Mouse (Mus musculus): Measurements from ENCODE around the gene Adgra1.

The Adgra1 gene

DNA sequence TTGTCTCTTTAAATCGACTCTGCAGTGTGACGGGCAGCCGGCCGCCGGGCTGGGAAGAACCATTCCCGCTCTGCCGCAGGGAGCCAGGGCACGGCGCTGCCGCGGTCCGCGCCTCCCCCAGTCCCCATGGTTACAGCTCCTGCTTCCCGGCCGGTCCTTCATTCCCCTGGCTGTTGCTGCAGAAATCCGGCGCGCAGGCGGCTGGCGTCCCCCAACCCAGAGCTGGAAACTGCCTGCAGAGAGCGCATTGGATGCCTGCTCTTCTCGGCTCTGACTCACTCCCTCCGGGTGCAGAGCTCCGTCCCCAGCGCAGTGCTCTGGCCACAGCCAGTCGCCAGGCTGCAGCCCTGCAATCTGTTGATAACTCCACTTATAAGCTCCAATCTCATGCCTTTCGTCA lies at the start of gene Adgra1:
TSS of gene Adgra1 (plus strand) at position 139 of the 400 bp plus-strand sequence.
- DNase-seq (ENCODE audit: low read depth, low spot score) = peak; percentile 74

DNA sequence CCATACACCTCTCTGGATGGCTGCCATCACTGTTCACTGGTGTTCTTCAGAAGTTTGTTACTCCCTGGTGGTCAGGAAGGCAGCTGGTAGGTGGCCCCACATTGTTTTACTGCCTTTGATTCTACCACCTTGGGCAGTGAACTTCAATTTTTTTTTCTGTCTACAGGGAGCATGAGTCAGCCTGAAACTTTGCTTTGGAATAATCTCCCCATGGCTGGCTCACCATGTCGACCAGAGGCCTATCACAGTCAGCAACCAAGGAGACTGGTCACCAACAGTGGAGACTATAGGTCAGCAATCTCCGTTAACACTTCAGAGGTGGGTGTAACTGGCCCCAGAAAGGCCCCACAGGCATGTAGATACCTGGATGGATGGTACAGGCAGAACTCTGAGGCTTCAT lies 46.6 kb upstream of the Adgra1 start:
- DNase-seq (ENCODE audit: low read depth, low spot score) = no peak

DNA sequence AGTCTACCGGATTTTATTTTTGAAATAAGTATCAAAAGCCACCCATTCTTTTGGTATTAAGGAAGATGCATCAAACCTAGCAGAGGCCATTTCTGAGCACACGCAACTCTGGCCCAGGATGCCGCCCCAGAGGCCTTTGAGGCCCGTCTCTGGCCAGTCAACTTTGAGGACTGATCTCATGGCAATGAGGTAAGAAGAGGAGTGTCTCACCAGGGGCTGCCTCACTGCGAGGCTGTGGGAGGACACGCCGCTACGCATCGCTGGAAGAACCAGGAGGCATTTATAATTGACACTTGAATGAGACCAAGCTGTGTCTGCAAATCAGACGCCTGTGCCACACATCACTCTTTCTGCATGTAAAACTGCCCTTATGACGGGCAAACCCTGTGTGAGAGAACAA lies 45.0 kb upstream of the Adgra1 start:
- no peak for DNase-seq (ENCODE audit: low read depth, low spot score)

DNA sequence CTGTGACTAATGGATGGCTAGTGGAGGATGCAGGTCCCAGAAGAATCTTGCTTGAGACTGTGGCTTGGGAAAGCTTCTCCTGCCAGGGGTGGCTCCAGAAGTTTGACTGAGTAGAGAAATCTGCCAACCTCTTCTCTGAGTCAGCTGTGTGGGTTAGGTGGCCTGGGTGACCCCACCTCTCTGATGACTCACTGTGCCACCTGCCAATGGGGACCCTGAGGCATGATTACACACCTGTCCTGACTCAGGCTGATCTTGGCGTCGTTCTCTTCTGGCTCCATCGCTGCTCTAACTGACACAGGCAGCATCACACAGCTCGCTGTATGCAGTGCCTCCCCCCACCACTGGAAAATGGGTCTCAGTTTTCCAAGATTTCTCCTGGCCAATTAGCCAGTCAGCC lies 44.3 kb upstream of the Adgra1 start:
- DNase-seq (ENCODE audit: low read depth, low spot score) = no peak

DNA sequence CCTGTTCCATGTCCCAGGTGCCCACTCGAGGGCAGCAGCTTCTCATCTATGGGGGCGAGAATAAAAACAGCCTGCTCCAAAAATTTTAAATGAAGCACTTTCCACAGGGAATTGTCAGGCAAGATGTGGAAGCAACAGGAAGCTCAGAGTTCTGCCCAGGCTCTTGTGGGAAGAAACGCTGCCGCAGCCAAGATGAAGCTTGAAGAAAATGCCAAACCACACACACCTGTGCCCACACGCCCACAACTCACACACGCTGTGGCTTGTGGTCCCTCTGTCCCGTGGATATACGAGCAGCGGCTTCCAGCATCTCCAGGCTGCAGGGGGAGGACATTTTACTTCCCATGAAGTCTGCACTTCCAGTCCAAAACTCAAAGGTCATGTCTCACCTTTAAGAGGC lies 42.4 kb upstream of the Adgra1 start:
- no peak for DNase-seq (ENCODE audit: low read depth, low spot score)

DNA sequence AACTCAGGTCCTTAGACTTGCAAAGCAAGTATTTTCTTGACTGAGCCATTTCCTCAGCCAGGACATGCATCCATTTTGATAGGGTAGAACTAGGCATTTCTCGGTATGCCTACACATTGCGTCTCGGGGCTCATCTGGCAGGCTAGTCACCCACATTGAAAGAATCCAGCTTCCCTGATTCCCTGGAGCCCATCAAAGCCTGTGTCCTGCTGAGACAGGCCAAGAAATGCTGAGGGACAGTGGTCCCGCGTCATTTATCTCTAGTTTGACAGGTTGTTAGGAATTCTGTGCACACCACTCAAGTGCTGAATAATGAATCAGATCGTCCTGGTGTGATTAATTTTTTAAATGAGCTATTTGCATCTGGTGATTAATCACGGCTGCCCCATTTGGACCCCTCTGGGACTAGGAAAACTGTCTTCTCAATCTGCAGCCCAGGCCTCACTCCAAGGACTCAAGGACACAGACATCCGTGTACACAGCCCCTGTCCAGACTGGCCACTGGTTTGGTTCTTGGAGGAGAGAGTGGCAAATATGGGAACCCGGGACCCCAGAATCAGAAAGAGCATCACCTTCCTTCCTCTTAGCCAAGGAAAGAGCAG lies 38.9 kb upstream of the Adgra1 start:
- DNase-seq (ENCODE audit: low read depth, low spot score) = no peak

DNA sequence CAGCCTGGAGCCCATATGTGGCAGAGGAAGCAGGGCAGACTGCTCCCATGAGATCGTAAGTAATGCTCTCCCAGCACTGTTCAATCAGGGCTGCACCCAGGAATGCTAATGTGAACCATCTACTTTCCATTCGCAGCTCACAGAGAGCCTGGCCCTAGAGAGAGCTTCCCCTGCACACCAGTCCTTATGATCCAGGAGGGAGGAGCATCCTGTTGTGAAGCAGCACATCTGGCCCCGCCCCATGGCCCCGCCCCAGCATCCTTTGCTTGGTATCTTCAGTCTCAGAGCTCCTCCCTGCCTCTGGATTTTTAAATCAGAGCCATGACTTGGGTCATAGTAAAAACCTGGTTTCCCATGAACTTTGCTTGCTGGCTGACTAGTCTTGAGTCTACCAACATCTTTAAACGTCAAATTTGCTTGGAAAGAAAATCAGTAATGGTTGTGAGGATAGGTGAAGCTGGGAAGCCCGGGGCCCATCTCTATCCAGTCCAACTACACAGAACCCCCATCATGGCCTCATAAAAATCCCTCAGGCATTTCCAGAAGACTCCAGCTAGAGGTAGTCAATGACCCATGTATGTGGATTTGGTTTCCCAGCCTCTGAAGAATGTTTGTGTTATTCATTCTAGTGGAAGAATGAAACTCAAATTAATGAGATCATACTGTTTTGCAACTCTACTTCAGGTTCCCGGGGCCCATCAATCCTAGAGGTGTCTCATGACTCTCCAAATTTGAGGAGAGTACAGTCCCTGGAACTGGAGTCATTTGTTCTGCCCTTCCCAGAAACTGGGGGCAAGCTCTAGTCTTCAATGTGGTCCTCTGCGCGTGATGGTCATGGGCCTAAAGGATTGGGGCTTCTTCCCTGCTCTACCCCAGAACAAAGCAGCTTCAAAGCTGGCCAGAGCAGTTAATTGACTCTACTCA lies 36.5 kb upstream of the Adgra1 start:
- no peak for DNase-seq (ENCODE audit: low read depth, low spot score)

DNA sequence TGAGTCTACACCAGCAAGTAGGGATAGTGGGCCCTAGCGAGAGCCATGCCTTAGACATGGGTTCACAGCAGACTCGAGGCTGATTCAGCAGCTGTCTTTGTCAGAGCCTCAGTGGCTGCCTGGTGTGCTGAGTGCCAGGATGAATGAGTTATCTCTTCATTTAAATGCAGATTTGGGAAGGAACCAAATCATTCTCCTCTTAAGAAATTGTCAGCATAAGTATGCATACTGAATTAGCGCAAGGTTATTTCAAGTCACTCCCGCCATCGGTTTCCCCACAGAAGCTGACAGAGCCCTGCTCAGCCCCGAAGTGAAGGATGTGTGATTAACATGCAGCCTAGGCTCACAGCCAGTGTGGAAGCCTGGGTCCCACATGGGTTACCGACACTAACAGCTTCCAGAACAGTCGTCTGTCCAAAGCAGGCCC lies 27.8 kb upstream of the Adgra1 start:
- peak; percentile 22 for DNase-seq (ENCODE audit: low read depth, low spot score)

DNA sequence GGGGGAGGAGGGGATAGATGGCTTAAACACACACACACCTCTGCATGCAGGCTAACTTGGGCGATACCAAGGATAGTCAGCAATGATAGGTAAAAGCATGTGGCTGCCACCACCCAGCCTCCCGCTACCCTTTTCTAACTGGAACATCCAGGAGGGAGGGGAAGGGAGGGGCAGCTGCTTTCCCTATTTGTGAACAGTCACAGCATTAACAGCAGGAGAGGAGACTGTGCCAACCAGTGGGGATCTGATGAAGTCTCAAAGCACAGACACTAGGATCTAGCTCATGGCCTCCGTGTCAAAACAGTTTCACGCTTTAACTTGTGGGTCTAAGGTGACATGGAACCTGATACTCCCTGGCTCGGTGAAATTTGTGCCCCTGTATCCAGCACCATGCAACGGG lies 23.9 kb upstream of the Adgra1 start:
- no peak for DNase-seq (ENCODE audit: low read depth, low spot score)

DNA sequence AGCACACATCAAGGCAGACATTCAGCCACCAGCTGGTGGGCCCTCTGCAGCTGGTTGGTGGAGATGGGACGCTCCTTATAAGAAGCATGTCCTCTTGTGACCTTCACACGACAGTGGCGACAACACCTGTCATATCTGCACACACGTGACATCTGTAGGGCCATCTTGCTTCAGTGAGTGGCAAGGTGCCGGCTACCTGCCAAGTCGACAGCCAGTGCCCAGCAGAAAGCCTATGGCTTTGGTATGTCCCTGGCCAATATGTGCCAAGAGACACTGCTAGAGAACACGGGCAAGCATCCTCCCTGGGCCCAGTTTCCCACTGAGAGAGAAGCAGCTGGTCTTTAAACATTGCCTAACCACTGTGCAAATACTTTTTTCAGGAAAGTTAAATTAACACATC lies 22.3 kb upstream of the Adgra1 start:
- DNase-seq (ENCODE audit: low read depth, low spot score) = no peak

DNA sequence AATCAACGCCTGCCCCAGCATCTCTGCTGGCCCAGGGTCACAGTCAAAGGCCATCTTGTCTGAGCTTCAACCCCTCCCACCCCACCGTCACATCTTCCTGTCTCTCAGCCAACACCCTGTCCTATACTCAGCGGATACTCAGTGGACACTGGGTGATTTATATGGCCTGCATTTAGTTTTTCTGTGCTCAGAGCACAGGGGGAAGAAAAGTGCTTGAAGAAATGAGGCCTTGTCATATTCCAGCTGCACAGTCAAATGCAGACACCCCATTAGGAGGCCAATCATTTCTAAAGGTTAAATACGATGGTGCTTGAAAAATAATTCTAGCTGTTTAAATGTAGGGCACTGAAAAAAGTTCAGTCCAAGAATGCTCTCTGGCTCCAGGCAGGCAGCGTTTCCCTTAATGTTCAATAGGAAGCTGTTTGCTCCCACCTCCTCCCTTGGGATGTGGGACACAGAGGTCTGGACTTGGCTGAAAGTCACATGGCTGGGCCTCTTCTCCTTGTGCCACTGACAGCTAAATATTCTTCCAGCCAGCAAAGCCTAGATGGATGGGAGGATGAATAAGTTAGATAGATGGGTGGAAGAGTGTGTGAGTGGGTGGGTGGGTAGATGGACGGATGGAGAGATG lies 20.3 kb upstream of the Adgra1 start:
- DNase-seq (ENCODE audit: low read depth, low spot score) = no peak

DNA sequence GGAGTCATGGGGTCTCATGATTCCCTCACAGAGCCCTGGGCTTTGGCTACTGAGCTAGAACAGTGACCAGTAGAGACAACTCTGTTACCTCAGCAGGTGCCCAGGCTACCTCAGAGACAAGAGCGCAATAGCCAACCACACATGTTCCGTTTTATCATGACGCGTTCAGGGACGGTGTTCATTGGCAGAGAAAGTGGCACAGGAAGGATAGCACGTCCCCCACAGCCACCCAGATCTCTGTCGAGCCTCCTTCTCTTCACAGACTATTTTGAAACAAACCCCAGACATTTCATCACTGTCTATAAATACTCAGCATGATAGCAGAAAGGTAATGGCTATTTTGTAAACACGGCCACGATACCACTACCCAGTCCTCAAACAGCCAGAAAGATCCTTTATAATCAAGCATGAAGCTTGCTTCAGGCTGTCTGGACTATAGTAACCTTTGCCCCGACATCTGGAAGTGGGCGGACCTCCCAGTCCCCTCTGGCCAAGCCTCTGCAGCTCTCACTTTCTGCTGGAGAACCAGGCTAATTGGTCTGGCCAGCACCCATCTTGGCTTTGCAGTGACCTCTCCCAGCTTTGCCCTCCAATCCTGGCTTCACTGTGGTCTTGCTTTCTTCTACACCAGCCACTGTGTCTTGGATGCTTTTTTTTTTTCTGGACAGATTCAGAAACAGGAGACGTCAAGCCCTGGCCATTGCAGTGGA lies 11.5 kb upstream of the Adgra1 start:
- no peak for DNase-seq (ENCODE audit: low read depth, low spot score)

DNA sequence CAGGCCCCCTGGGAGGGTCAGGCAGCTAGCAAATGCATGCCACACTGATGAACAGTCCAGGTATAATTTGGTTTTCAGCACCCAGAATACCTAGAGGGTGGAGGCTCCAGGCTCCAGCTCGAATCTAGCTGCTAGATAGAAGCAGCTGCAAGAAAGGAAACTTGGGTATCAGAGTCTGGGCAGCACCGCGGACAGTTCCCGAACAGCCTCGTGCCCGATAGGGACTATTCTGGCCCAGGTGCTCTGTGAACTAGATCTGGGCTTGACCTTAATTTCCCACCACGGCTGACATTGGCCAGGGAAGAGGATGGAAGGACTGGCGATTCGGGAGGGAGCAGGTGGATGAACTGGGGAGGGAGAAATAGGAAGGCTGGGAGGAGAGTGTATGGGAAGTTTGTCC lies 6.3 kb upstream of the Adgra1 start:
- DNase-seq (ENCODE audit: low read depth, low spot score) = no peak

DNA sequence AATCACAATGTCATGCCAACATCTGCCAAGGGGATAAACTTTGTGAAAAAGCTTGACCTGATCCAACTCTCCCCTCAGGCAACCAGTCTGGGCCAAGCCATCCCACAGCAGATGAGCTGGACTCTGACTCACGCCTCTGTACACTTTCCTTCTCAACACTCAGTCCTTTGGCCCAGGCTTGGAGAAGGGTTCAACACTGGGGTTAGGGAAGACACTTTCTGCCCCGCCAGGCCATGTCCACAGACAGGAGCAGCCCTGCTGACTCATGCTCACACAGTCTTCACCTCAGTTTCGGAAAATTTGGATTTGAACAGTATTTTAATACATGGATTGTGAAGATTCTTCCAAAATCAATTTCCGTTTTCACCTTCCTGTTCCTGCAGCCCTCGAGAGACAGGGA lies 442 bp upstream of the Adgra1 start:
- DNase-seq (ENCODE audit: low read depth, low spot score) = no peak

DNA sequence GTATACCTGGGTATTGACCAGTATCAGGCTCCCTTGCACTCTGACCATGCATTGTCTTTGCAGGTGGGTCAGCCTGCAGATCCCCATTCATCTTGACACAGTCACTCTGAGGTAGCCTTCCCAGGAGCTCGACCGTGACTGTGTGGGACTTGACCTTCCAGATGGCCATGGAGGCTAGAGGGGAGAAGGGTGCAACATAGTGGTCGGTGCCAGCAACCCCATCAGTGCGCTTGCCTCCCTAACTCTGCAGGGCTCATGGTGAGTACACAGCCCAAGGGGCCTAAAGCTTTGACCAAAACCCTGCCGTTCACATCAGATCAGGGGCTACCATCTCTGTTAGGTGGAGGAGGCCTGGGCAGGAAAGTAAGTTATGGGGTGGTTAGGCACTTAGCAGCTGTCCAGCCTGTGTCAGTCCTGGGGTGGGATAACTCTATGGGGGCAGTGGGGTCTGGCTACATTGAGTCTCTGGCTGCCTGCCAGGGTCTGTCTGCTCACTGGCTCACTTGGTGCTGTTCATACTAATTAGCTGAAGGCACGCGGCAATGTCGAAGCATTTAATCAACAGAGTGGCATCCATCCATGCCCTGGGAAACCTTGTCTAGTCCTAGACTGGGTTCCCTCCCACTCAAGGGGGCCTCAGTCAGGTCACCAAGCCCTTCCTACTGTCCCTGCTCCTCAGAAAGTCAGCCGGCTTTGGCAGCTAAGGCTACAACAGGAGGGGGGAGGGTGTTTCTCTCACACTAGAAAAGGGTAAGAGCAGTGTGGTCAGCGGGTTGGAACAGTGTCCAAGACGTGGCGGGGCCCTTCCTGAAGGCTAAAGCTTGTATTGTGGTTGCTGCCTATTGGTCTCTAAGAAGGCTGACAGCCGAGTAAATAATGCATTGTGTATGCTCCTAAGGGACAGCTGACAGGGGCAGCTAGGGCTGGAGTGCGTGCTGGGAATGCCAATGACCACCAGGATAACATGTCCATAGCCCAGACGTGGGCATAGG lies 1.5 kb downstream of the Adgra1 start:
- no peak for DNase-seq (ENCODE audit: low read depth, low spot score)

DNA sequence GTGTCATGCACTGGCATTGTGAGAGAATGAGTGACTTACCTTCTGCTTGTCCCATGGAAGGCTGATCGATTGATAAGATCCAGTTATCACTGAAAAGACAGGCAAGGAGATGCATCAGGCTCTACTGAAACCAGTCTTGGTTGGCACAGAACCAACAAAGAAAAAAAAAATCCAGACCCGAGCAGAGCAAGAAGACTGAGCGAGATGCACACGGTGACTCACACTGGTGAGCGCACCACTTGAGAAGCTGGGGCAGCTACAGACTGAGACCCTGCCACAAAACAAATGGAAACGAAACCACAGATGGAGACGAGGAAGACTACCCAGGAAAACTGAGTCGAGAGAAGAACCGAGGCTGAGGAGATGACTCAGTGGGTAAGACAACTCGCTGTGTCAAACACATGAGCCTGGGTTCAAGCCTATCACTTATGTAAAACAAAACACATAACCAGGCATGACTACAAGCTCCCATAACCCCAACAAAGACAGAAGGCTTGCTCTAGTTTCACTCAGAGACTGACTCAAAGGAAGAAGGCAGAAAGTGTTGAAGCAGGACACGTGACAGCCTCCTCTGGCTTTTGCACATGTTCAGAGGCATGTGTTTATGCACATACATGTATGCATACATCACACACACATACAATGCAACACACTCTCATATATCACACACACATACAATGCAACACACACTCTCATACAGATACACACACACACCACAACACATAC lies 6.6 kb downstream of the Adgra1 start:
- no peak for DNase-seq (ENCODE audit: low read depth, low spot score)

DNA sequence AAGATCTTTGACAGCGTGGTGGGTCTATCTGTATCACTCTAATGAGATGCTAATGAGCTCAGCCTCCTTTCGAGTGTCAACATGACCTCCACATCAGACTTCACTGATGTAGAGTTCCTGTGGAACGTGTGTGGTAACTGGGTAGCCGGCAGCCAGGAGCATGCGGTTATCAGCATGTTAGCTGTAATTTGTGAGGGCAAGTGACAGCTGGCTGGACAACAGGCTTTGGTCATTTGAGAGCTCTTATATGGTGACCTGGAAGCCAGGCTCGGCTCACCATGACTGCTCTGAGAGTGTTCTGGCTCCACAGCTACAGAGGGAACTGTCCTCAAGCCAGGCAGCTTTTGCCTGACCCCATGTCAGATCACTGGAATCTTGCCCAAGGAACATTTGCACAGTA lies 8.4 kb downstream of the Adgra1 start:
- no peak for DNase-seq (ENCODE audit: low read depth, low spot score)

DNA sequence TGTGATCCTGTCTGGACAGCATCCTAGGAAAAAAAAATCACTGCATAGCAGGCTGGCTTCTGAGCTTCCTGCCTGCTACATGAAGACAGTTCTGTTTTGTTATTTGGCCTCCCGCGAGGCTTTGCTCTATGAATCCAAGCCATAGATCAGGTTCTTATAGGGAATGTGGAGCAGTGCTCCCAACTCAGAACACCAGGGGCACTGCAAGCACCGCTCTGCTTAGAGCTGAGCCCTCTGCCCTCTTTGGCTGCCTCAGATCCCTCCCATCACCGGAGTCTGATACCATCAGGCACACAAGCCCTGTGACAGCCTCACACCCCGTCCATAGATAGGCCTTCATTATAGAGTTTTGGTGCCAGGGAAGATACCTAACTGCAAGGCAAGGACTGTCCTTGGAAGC lies 9.2 kb downstream of the Adgra1 start:
- DNase-seq (ENCODE audit: low read depth, low spot score) = no peak

DNA sequence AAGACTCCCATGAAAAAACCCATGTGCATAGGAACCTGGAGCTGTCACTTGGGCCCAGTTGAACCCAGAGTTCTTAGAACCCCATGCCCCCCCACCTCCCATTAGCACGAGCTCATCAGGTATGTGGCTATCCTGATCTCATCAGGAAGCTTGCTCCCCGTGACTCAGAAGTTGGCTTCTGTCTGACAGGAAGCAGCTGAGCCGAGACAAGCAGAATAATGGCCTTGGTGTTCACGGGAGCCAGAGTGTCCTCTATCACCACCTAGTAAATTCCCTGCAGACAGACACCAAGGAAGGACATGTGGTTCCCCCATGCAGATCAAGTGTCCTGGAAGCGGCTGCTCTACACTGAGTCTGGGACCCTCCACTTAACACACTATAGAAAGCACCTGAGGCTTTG lies 9.8 kb downstream of the Adgra1 start:
- DNase-seq (ENCODE audit: low read depth, low spot score) = no peak

DNA sequence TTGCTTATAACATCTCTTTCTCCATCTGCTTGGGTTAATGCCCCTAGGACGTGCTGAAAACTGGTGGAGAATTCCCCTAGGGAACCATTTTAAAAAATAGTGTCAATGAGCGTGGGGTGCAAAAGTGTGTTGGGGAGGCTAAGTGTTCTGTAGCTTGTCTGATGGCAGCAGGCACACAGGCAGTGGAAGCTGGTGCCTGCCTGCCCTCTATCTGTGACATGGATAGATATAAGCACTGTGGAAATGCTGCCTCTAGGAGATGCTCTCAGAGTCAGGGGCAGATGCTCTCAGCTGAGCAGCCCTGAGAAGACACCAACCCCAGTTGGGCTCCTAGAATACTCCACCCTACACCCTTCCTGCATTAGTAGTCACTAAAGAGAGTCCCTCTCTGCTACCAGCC lies 11.1 kb downstream of the Adgra1 start:
- DNase-seq (ENCODE audit: low read depth, low spot score) = no peak
